Mouse (Mus musculus) cortical plate, adult 2 months (tissue): Measurements from ENCODE around the gene Pi4kb.
"Not testable (repeated sequence)": the region's sequence is repeated elsewhere in the genome, so short reads cannot be mapped to it uniquely, and the experiment has no call there.

Source experiments
- CTCF ChIP-seq: fragments of 200-500 bp; IDR thresholded peaks from 2 replicates; pipeline ENCODE4 v1.5.1; 2011; ENCODE audit warnings: mild to moderate bottlenecking, control low read depth, low read length; ENCODE audit not compliant: insufficient read depth; ENCODE audit errors: extremely low read depth
- POLR2A ChIP-seq: fragments of 200-500 bp; IDR thresholded peaks from 2 replicates; pipeline ENCODE4 v1.6.1; 2011; ENCODE audit warnings: mild to moderate bottlenecking, low read length, control low read depth; ENCODE audit not compliant: insufficient read depth; ENCODE audit errors: extremely low read depth

DNA sequence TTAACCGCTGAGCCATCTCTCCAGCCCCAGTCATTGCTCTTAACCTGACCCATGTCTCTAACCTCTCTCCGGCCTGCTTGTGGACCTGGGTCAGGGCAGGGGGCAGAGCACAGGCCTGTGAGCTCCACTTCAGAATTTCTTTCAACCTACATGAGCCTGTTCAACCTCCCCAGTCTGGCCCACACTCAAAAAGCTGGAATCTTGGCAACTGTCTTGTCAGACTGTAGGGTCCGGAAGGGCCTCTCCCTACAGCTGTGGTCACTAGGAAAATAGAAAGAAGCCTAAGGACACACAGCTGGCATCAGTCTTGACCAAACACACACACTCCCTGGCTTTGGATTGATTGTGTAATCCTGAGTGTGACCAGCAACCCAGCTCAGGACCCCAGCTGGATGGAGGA is 39.2 kb upstream of the Pi4kb start:
- TF ChIP-seq POLR2A, CTCF: not testable (repeated sequence)
